Mouse (Mus musculus): ENCODE results near the gene Olfr414. TPM values are rescaled to one million over a fixed set of nuclear protein-coding genes. Genes with fewer than 3 reads are reported as not detected.

Olfr414 gene
- not detected in 2 replicates for polyA plus RNA-seq (2015; fragmentation: Nextera tagmentation; extraction: Ambion mirVana)

DNA sequence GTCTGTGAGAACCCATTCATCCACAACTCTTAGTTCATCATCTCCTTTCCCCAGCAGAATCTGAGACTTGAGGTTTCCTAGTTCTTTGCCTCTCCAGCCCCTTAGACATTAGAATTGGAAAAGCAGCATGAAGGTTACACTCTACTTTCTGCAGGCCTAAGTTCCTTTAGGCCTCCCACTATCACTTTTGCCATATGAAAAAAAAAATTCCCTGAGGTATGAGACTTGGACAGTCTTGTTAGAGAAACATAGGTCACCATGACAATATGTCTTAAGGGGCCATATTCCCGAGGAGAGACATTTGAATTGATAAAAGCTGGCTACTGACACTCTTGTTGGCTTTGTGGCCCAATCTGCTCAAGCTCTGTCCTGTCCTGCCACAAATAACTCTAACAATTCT lies at the start of gene Olfr414:
Olfr414 (plus strand) TSS at position 301 of the 400 bp plus-strand sequence.
- H3K27me3 ChIP-seq (replicated peaks), result no peaks in the 10 kb centered on the region
- 50% methylated on average over 1 of the region's 1 CpGs for WGBS

DNA sequence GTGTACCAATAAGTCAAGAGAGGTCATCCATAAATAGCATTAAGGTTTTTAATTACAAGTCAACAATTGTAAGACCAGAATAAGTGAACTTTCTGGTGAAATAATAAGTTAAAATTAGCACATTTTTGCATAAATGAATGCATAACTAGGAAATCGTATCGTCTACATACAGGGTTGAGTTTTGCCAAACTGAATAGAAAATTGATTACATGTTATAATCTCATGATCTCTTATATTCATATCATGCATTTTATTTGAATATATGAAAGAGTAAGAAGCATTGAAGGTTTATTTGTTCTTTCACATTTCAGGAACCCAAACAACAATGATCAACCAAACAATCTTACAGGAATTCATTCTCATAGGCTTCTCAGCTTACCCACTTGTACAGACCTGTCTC lies 33.1 kb upstream of the Olfr414 start, which contains the start of gene Olfr248:
Olfr248 (plus strand) TSS at position 301 of the 400 bp plus-strand sequence.
- WGBS, result 74% methylated on average over 2 of the region's 2 CpGs
- no peaks in the 10 kb centered on the region for H3K36me3 ChIP-seq
- H3K27me3 ChIP-seq (replicated peaks), result no peaks in the 10 kb centered on the region
- no peaks in the 10 kb centered on the region for H3K4me1 ChIP-seq
- H3K9ac ChIP-seq, result no peak within 1 kb of the TSS
- H3K4me2 ChIP-seq, result no peak within 1 kb of the TSS
- no peak for ATAC-seq (ENCODE audit: extremely low read depth, insufficient number of reproducible peaks, low FRiP score, low TSS enrichment)
- H3K27ac ChIP-seq (replicated peaks), result no peak within 1 kb of the TSS
- no peaks in the 10 kb centered on the region for H3K9me3 ChIP-seq
- H3K4me3 ChIP-seq, result no peak within 1 kb of the TSS

More for the DNA sequence above, at the start of gene Olfr414:
- ATAC-seq (ENCODE audit: extremely low read depth, insufficient number of reproducible peaks, low FRiP score, low TSS enrichment), result no peak
- no peaks in the 10 kb centered on the region for H3K9me3 ChIP-seq
- H3K4me1 ChIP-seq, result no peaks in the 10 kb centered on the region
- no peak within 1 kb of the TSS for H3K4me2 ChIP-seq
- H3K9ac ChIP-seq, result no peak within 1 kb of the TSS
- no peak within 1 kb of the TSS for H3K4me3 ChIP-seq
- no peaks in the 10 kb centered on the region for H3K36me3 ChIP-seq
- no peak within 1 kb of the TSS for H3K27ac ChIP-seq (replicated peaks)

GRCm38 (mm10) chr1:174422959-174423358 lies 905 bp upstream of the Olfr414 start:
- H3K9me3 ChIP-seq, result no peaks in the 10 kb centered on the region
- no peak for ATAC-seq (ENCODE audit: extremely low read depth, insufficient number of reproducible peaks, low FRiP score, low TSS enrichment)
- WGBS, result 40% methylated on average over 4 of the region's 4 CpGs
- H3K4me3 ChIP-seq, result no peak overlapping the region
- H3K27ac ChIP-seq (replicated peaks), result no peak overlapping the region
- no peaks in the 10 kb centered on the region for H3K4me1 ChIP-seq
- no peaks in the 10 kb centered on the region for H3K36me3 ChIP-seq
- H3K9ac ChIP-seq, result no peak overlapping the region
- H3K4me2 ChIP-seq, result no peak overlapping the region
- H3K27me3 ChIP-seq (replicated peaks), result no peaks in the 10 kb centered on the region

DNA sequence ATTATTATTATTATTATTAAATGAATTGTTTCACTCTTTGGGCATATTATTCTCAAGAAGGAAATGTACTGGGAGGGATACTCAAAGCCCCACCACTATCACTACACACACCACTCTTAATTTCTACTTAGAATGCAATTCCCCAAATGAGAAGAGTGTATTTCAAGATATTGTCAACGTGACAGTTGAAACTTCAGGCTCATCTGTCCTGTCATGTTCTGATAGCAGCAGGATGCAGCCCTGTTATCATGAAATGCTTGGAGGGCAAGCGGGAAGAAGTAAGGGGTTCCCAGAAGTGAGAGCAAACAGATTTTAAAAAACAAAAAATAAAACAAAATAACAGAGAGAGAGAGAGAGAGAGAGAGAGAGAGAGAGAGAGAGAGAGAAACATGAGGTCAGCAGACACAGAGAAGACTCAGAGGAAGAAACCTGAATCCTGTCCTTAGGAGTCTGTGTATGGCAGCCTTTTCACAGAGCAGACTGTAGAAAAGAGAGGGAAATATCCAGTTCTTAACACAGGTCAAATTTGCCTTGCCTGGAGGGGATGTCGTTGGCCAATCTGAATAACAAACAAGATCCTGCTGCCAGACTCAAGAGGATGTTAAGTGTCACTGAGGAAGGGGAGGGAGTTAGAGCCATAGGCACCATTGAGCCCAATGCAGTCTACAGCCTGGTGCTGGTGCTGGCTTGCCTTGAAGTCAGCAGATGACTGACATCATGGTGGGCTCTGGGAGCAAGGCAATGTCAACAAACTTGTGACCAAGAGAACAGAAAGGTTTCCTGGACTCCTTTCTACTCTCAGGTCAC lies 2.5 kb downstream of the Olfr414 start:
- no peaks in the 10 kb centered on the region for H3K27me3 ChIP-seq (replicated peaks)
- no peak overlapping the region for H3K4me3 ChIP-seq
- WGBS, result 36% methylated on average over 3 of the region's 3 CpGs
- no peak for ATAC-seq (ENCODE audit: extremely low read depth, insufficient number of reproducible peaks, low FRiP score, low TSS enrichment)
- H3K27ac ChIP-seq (replicated peaks), result no peak overlapping the region
- H3K4me1 ChIP-seq, result no peaks in the 10 kb centered on the region
- H3K4me2 ChIP-seq, result no peak overlapping the region
- H3K9ac ChIP-seq, result no peak overlapping the region
- no peaks in the 10 kb centered on the region for H3K36me3 ChIP-seq
- H3K9me3 ChIP-seq, result no peaks in the 10 kb centered on the region

DNA sequence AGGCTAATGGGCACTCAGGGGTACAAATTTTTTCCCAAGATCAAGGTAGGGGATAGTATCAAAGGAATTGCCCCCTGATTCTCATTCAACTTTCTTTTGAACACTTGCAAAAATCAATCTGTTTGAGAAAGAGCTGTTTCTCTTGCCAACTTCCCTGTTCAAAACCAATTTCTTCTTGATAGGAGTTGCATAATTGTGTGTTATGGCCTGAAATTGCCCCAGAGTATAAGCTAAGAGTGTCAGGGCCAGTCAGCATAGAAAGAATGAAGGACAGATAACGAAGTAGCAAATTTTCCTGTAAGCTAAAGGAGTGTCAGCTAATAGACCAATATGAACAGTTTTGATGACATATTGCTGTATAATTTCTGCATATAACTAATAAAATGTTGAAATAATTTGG lies 3.5 kb downstream of the Olfr414 start:
- no peak for ATAC-seq (ENCODE audit: extremely low read depth, insufficient number of reproducible peaks, low FRiP score, low TSS enrichment)
- H3K4me3 ChIP-seq, result no peak overlapping the region

DNA sequence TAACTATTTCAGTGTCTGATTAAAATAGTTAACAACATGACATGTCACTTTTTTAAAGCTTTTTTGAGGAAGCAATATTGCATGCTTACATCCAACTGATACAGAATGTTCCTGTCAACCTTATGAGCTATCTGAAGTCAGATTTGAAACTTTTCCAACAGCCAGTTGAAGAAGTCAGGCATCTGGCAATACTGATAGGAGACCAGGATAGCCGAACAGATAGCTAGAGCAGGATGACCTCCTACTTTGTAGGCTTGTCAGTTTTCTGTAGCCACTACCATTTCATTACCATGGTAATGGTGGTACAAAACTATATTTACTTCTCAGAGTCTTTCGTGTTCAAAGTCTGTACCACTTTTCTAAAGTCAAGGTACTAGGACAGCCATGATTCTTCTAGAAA lies 4.5 kb downstream of the Olfr414 start:
- no peaks in the 10 kb centered on the region for H3K36me3 ChIP-seq
- no peak overlapping the region for H3K27ac ChIP-seq (replicated peaks)
- WGBS, result 69% methylated on average over 2 of the region's 2 CpGs
- H3K9ac ChIP-seq, result no peak overlapping the region
- no peak overlapping the region for H3K4me3 ChIP-seq
- H3K27me3 ChIP-seq (replicated peaks), result no peaks in the 10 kb centered on the region
- no peak overlapping the region for H3K4me2 ChIP-seq
- H3K9me3 ChIP-seq, result no peaks in the 10 kb centered on the region
- H3K4me1 ChIP-seq, result no peaks in the 10 kb centered on the region
- no peak for ATAC-seq (ENCODE audit: extremely low read depth, insufficient number of reproducible peaks, low FRiP score, low TSS enrichment)

More for the DNA sequence above, 3.5 kb downstream of the Olfr414 start:
- H3K27ac ChIP-seq (replicated peaks), result no peak overlapping the region
- no peaks in the 10 kb centered on the region for H3K4me1 ChIP-seq
- H3K9me3 ChIP-seq, result no peaks in the 10 kb centered on the region
- 79% methylated on average over 1 of the region's 1 CpGs for WGBS
- no peak overlapping the region for H3K4me2 ChIP-seq
- H3K36me3 ChIP-seq, result no peaks in the 10 kb centered on the region
- no peak overlapping the region for H3K9ac ChIP-seq
- H3K27me3 ChIP-seq (replicated peaks), result no peaks in the 10 kb centered on the region

GRCm38 (mm10) chr1:174434121-174434520 lies 10.3 kb downstream of the Olfr414 start:
- WGBS, result 43% methylated on average over 1 of the region's 1 CpGs
- Histone ChIP-seq H3K27ac (replicated peaks) (no peak overlapping the region), H3K4me3 (no peak overlapping the region), H3K4me2 (no peak overlapping the region), H3K9ac (no peak overlapping the region), H3K4me1 (no peaks in the 10 kb centered on the region), H3K27me3 (replicated peaks) (no peaks in the 10 kb centered on the region), H3K9me3 (no peaks in the 10 kb centered on the region), H3K36me3 (no peaks in the 10 kb centered on the region)
- ATAC-seq (ENCODE audit: extremely low read depth, insufficient number of reproducible peaks, low FRiP score, low TSS enrichment), result no peak

GRCm38 (mm10) chr1:174441782-174442181 lies 17.9 kb downstream of the Olfr414 start, which contains the start of gene Olfr220:
Olfr220 (plus strand) TSS chr1:174442082.
- Histone ChIP-seq H3K4me2 (no peak within 1 kb of the TSS), H3K9ac (no peak within 1 kb of the TSS), H3K4me3 (no peak within 1 kb of the TSS), H3K27me3 (replicated peaks) (no peaks in the 10 kb centered on the region), H3K36me3 (no peaks in the 10 kb centered on the region), H3K27ac (replicated peaks) (no peak within 1 kb of the TSS), H3K4me1 (no peaks in the 10 kb centered on the region), H3K9me3 (no peaks in the 10 kb centered on the region)
- ATAC-seq (ENCODE audit: extremely low read depth, insufficient number of reproducible peaks, low FRiP score, low TSS enrichment), result no peak
- 31% methylated on average over 1 of the region's 1 CpGs for WGBS

DNA sequence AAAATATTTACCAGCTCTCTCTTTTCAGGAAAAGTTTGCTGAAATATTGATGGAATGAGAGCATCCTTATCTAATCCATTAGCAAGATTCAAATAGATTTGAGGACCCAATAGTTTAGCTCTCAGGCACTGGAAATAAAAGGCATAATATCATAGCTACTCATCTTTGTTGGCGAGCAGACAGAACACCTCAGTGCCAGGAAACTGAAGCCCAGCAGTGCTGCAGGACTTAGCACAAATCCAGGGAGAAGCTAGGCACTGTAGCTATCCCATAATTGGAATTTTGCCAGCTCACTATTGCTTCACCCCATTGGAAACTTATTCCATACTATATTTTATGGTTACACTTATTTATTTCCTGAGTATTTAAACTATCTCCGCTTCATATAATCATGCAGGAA lies 31.2 kb downstream of the Olfr414 start:
- no peaks in the 10 kb centered on the region for H3K36me3 ChIP-seq
- no peaks in the 10 kb centered on the region for H3K27me3 ChIP-seq (replicated peaks)
- no peaks in the 10 kb centered on the region for H3K9me3 ChIP-seq
- no peaks in the 10 kb centered on the region for H3K4me1 ChIP-seq
- ATAC-seq (ENCODE audit: extremely low read depth, insufficient number of reproducible peaks, low FRiP score, low TSS enrichment), result no peak
- no peak overlapping the region for H3K27ac ChIP-seq (replicated peaks)
- no peak overlapping the region for H3K9ac ChIP-seq
- H3K4me2 ChIP-seq, result no peak overlapping the region
- WGBS, result 64% methylated on average over 2 of the region's 2 CpGs
- H3K4me3 ChIP-seq, result no peak overlapping the region

- Histone ChIP-seq H3K4me1 (no peaks in the 10 kb centered on the region), H3K27me3 (replicated peaks) (no peaks in the 10 kb centered on the region), H3K36me3 (no peaks in the 10 kb centered on the region), H3K4me3 (no peak overlapping the region), H3K9me3 (no peaks in the 10 kb centered on the region), H3K9ac (no peak overlapping the region), H3K27ac (replicated peaks) (no peak overlapping the region), H3K4me2 (no peak overlapping the region)
- no peak for ATAC-seq (ENCODE audit: extremely low read depth, insufficient number of reproducible peaks, low FRiP score, low TSS enrichment)
- WGBS, result 51% methylated on average over 3 of the region's 3 CpGs
Observed at GRCm38 (mm10) chr1:174465385-174465784, 41.5 kb downstream of the Olfr414 start.

- Histone ChIP-seq H3K9ac (no peak overlapping the region), H3K9me3 (no peaks in the 10 kb centered on the region), H3K27me3 (replicated peaks) (no peaks in the 10 kb centered on the region), H3K4me3 (no peak overlapping the region), H3K27ac (replicated peaks) (no peak overlapping the region), H3K36me3 (no peaks in the 10 kb centered on the region), H3K4me1 (no peaks in the 10 kb centered on the region), H3K4me2 (no peak overlapping the region)
- WGBS, result 19% methylated on average over 2 of the region's 2 CpGs
- ATAC-seq (ENCODE audit: extremely low read depth, insufficient number of reproducible peaks, low FRiP score, low TSS enrichment), result no peak
Observed at GRCm38 (mm10) chr1:174466240-174466639, 42.4 kb downstream of the Olfr414 start.

DNA sequence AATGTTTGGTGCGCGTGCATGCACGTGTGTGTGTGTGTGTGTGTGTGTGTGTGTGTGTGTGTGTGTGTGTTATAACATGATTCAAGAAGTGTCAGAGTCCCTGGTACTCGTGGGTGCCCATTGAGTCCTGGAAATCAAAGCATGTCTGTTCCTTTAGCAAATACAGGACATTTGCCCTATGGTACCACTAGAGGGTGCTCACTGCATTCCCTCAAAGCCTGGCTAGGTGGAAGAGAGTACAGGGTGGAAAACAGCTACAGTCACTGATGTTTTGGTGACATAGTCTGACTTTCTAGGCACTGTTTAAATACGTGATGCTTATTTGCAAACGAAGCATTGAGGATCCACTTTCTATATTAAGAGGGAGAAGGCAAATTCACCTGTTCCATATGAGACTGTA lies 45.9 kb downstream of the Olfr414 start:
- Histone ChIP-seq H3K9me3 (no peaks in the 10 kb centered on the region), H3K4me2 (no peak overlapping the region), H3K27ac (replicated peaks) (no peak overlapping the region), H3K36me3 (no peaks in the 10 kb centered on the region), H3K9ac (no peak overlapping the region), H3K4me3 (no peak overlapping the region), H3K27me3 (replicated peaks) (no peaks in the 10 kb centered on the region), H3K4me1 (no peaks in the 10 kb centered on the region)
- WGBS, result 5% methylated on average over 6 of the region's 6 CpGs
- no peak for ATAC-seq (ENCODE audit: extremely low read depth, insufficient number of reproducible peaks, low FRiP score, low TSS enrichment)
